Mouse (Mus musculus): ENCODE measurements at regions not wholly inside any gene's neighbourhood (a gene's known extent, or its start where the extent isn't known, plus 50 kb on each side); places are given as distances from the start of the nearest gene placed in this dataset.

DNA sequence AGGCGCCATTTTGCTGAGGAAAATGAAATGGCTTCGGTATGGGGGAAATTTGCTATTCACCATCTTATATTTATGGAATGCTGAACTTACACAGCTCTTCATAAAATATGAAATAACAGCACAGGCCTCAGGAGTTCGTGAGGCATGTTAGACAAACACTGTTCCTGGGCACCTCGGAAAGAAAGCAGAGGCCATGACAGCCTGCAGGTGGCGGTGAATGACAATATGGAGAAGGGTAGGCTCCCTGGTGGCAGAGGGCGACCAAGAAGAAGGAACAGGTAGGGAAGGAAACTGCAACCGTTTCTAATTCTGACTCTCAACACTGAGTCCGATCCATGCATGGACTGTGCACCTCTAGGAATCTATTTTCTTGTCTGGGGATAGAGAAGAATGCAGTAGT lies 553.6 kb upstream of the Tmpo start:
- Histone ChIP-seq H3K4me2 (no peak overlapping the region), H3K36me3 (no peaks in the 10 kb centered on the region), H3K9me3 (replicated peaks) (no peaks in the 10 kb centered on the region; the same call in 1 of the 2 replicates), H3K27me3 (replicated peaks) (no peaks in the 10 kb centered on the region), H3K9ac (no peak overlapping the region), H3K27ac (no peak overlapping the region), H3K4me3 (no peak overlapping the region), H3K4me1 (no peaks in the 10 kb centered on the region)
- no peak for ATAC-seq
- whole genome bisulfite sequencing (ENCODE audit: insufficient replicate concordance): 67% methylated on average over 8 of the region's 8 CpGs

DNA sequence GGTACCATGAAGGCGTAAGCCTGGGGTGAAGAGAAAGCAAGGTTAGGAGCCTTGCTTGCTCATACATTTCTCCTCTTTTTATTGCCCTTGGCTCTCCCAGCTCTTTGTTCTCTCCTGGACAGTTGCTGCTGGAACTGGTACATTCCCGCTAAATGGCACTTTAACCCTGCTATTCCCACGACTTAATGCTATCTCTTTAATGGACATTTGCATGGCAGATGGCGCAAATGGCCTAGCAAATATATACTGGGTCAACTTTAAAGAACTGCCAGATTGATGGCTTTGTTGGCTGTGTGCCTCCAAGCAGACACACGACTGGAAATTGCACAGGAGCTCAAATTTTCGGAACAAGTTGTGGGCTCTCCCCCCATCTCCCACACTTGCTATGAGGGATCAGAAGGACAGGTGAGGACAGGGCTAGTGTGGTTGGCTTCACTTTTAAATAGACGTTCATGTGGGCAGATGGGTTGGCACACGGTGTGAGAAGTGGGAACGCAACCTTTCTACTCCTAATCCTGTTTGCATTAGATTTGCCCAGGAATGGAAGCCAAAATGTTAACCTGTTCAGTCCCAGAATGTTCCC lies 551.0 kb upstream of the Tmpo start:
- H3K9ac ChIP-seq: no peak overlapping the region
- ATAC-seq: no peak
- no peak overlapping the region for H3K4me3 ChIP-seq
- no peak overlapping the region for H3K4me2 ChIP-seq
- no peaks in the 10 kb centered on the region for H3K27me3 ChIP-seq (replicated peaks)
- H3K4me1 ChIP-seq: no peaks in the 10 kb centered on the region
- no peaks in the 10 kb centered on the region for H3K36me3 ChIP-seq
- 61% methylated on average over 9 of the region's 9 CpGs for WGBS (ENCODE audit: insufficient replicate concordance)
- no peak overlapping the region for H3K27ac ChIP-seq
- H3K9me3 ChIP-seq (replicated peaks): no peaks in the 10 kb centered on the region; the same call in 1 of the 2 replicates

DNA sequence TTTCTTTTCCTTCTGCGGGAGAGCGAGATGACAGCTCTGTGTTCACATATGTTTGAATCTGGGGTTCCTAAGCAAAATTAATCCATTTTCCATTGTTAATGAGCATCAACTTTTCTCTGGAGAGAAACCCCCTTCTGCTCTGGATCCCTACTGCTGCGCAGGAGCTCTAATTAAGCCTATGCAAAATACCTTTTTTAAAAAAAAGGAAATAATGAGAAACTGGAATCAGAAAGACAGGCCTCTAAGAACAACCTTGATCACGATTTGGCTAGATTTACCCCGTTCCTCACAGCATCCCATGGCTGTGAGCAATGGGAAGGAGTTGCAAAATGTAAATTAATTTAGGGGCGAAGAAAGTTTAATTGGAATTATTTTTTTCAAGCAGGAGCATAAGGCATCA lies 548.9 kb upstream of the Tmpo start:
- Histone ChIP-seq H3K36me3 (no peaks in the 10 kb centered on the region), H3K9ac (no peak overlapping the region), H3K4me1 (no peaks in the 10 kb centered on the region), H3K27me3 (replicated peaks) (no peaks in the 10 kb centered on the region), H3K9me3 (replicated peaks) (no peaks in the 10 kb centered on the region; the same call in 1 of the 2 replicates), H3K4me2 (no peak overlapping the region), H3K4me3 (no peak overlapping the region), H3K27ac (no peak overlapping the region)
- WGBS (ENCODE audit: insufficient replicate concordance): 78% methylated on average over 6 of the region's 6 CpGs
- no peak for ATAC-seq

DNA sequence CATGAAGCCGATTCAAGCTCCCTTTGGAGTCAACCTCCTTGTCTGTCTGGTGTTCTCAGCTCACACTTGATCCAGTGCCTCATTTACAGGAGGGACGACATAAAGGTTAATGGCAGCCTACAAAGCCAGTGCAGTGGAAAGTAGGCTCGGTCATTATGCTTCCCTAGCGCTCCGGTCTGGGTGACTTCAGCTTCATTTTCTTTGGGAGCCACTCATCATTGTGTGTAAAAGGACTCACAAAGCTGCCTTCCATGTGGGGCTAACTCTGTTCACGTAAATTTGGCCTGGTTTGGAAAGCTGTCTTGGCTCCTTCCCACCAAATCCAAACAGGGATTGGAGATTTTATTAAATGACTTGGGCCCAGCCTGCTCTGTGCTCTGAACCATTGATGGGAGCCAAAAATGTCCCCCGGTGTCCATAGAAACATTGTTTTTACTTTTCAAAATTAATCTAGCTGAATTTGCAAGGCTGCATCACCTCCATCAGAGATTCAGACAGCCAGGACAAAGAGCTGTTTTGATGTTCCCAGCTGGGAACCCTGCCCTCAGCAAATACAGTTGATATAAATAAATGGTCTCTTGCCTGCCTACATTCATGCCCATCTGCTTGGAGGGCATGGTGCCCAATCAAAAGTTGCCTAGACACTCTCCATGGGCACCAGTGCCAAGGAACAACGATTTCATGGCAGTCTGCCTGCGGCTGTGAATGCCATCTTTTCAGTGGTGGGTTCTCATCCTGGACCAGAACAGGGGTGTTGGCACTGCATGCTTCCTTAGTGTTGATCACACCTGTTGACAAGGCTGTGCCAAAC lies 538.7 kb upstream of the Tmpo start:
- no peaks in the 10 kb centered on the region for H3K36me3 ChIP-seq
- H3K9ac ChIP-seq: no peak overlapping the region
- ATAC-seq: no peak
- 0 out of 2 replicates have a peak, but pooled peaks cover 3% of the 10 kb centered on the region for H3K9me3 ChIP-seq (replicated peaks)
- no peaks in the 10 kb centered on the region for H3K4me1 ChIP-seq
- H3K27me3 ChIP-seq (replicated peaks): no peaks in the 10 kb centered on the region
- no peak overlapping the region for H3K4me2 ChIP-seq
- no peak overlapping the region for H3K4me3 ChIP-seq
- 76% methylated on average over 9 of the region's 9 CpGs for WGBS (ENCODE audit: insufficient replicate concordance)
- no peak overlapping the region for H3K27ac ChIP-seq

DNA sequence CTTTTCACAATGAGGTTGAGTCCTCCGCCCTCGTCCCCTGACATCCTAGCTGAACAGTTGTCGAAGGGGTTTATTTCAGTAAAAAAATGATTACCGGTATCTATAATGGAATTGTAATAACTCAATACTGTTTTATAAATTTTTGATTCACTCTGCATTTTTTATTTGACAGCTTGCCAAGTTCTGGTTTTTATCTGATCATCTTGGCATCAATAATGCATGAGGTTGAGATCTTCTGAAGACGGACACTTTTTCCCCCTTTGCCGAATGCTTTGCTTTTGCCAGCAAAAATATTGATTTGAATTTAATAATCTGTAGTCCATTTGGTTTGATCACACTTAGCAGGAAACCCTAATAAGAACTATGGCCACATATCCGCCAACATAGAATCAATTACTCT lies 535.5 kb upstream of the Tmpo start:
- H3K27me3 ChIP-seq (replicated peaks): no peaks in the 10 kb centered on the region
- 0 out of 2 replicates have a peak, but pooled peaks cover 3% of the 10 kb centered on the region for H3K9me3 ChIP-seq (replicated peaks)
- no peak for ATAC-seq
- no peak overlapping the region for H3K4me2 ChIP-seq
- H3K36me3 ChIP-seq: no peaks in the 10 kb centered on the region
- 71% methylated on average over 7 of the region's 7 CpGs for WGBS (ENCODE audit: insufficient replicate concordance)
- H3K9ac ChIP-seq: no peak overlapping the region
- H3K4me1 ChIP-seq: no peaks in the 10 kb centered on the region
- H3K27ac ChIP-seq: no peak overlapping the region
- H3K4me3 ChIP-seq: no peak overlapping the region

DNA sequence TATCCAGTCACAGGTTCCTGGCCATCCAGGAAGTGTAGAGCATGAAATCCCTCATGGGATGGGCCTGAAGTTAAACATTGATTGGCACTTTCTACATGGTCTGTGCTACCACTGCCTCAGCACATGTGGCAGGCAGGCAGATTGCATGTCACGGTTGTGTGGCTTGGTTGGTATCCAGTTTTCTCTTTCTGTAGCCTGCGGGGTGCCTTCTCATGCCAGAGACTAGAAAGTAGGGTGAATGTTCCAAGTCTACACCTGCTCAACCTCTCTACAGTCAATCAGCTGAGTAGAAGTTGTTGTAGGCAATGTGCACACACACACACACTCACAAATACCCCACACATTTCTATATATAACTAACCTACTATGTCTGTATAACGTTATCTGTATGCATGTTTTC lies 533.5 kb upstream of the Tmpo start:
- 67% methylated on average over 3 of the region's 3 CpGs for WGBS (ENCODE audit: insufficient replicate concordance)
- no peaks in the 10 kb centered on the region for H3K36me3 ChIP-seq
- no peaks in the 10 kb centered on the region for H3K9me3 ChIP-seq (replicated peaks)
- no peak overlapping the region for H3K4me2 ChIP-seq
- no peak overlapping the region for H3K9ac ChIP-seq
- H3K4me1 ChIP-seq: no peaks in the 10 kb centered on the region
- ATAC-seq: no peak
- no peak overlapping the region for H3K4me3 ChIP-seq
- no peaks in the 10 kb centered on the region for H3K27me3 ChIP-seq (replicated peaks)
- H3K27ac ChIP-seq: no peak overlapping the region

DNA sequence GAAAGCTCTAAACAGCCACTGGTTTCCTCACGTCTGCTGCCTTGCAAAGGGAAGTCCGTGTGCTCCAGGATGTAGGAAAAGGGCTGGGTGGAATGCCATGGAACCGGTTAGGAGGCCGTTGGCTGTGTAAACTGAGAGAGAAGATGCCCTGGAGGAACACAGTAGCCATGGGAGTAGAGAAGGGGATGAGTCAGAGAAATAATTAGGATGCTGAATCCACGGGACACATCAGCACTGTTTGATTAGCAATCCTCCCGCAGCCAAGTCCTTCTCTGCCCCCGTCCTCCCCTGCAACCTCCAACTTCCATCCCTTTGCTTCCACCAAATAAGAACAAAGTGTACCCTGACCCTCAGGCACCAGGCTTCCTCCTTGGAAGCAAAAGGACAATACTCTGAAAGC lies 532.4 kb upstream of the Tmpo start:
- WGBS (ENCODE audit: insufficient replicate concordance): 32% methylated on average over 7 of the region's 7 CpGs
- Histone ChIP-seq H3K9me3 (replicated peaks) (no peaks in the 10 kb centered on the region), H3K4me3 (no peak overlapping the region), H3K27me3 (replicated peaks) (no peaks in the 10 kb centered on the region), H3K4me1 (no peaks in the 10 kb centered on the region), H3K9ac (no peak overlapping the region), H3K36me3 (no peaks in the 10 kb centered on the region), H3K4me2 (no peak overlapping the region), H3K27ac (no peak overlapping the region)
- ATAC-seq: no peak

DNA sequence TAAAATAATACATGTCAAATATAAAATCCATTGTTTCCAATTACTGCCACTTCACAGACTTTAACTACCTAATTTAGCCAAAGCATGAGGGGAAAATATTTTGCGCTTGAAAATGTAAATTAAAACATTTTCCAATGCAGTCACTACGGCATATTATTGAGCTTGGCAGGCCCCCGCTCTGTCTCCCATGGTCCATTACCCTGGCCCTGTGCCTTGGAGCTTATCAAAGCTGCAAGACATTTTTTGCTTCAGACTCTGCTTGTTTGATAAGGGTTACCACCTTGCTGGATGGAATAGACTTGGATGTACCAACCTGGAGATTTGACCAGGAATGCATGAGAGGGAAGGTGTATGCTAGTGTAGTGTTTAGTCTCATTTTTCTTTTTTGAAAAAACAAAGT lies 525.7 kb upstream of the Tmpo start:
- Histone ChIP-seq H3K9ac (no peak overlapping the region), H3K4me2 (no peak overlapping the region), H3K9me3 (replicated peaks) (no peaks in the 10 kb centered on the region), H3K4me1 (no peaks in the 10 kb centered on the region), H3K27ac (no peak overlapping the region), H3K4me3 (no peak overlapping the region), H3K36me3 (no peaks in the 10 kb centered on the region), H3K27me3 (replicated peaks) (no peaks in the 10 kb centered on the region)
- ATAC-seq: no peak
- 87% methylated on average over 3 of the region's 3 CpGs for WGBS (ENCODE audit: insufficient replicate concordance)

DNA sequence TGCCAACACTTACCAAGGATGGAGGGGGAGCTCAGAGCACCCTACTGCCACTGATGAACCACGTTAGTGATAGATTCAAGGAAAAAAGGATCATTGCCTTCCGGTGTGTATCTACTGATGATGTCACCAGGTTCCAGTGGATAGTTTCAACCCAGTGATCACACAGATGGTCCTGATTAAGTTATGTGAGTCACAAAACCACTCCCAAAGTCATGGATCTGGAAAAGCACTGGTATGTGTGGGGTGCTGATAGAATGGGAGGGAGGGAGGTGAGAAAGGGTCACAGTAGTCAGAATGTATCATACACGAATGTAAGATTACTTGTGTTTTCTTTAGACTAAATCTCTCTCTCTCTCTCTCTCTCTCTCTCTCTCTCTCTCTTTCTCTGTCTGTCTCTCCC lies 523.6 kb upstream of the Tmpo start:
- H3K4me1 ChIP-seq: no peaks in the 10 kb centered on the region
- no peak overlapping the region for H3K27ac ChIP-seq
- H3K9me3 ChIP-seq (replicated peaks): no peaks in the 10 kb centered on the region
- no peak overlapping the region for H3K9ac ChIP-seq
- no peak overlapping the region for H3K4me2 ChIP-seq
- H3K36me3 ChIP-seq: no peaks in the 10 kb centered on the region
- WGBS (ENCODE audit: insufficient replicate concordance): 56% methylated on average over 3 of the region's 3 CpGs
- no peak for ATAC-seq
- no peaks in the 10 kb centered on the region for H3K27me3 ChIP-seq (replicated peaks)
- no peak overlapping the region for H3K4me3 ChIP-seq

DNA sequence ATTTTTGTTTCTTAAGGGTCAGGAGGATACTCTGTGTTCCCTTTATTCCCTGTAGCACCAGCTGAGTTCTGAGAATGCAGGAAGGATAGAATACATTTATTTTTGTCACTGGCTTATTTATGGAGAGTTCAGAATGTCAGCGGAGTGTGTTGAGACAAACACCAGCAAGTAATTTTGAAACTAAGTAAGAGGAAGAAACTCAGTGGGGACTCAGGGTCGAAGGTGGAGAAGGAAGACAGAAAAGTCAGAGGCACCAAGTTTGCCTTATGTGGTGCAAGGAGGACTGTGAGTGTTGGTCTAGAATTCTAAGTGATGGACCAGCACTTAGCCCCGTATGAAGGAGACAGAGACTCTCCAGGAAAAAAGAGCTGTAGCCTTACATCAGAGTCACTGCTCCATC lies 520.7 kb upstream of the Tmpo start:
- no peak overlapping the region for H3K9ac ChIP-seq
- H3K4me2 ChIP-seq: no peak overlapping the region
- WGBS (ENCODE audit: insufficient replicate concordance): 58% methylated on average over 3 of the region's 3 CpGs
- no peaks in the 10 kb centered on the region; the same call in 1 of the 2 replicates for H3K9me3 ChIP-seq (replicated peaks)
- ATAC-seq: no peak
- H3K4me3 ChIP-seq: no peak overlapping the region
- H3K27ac ChIP-seq: no peak overlapping the region
- no peaks in the 10 kb centered on the region for H3K36me3 ChIP-seq
- no peaks in the 10 kb centered on the region for H3K4me1 ChIP-seq
- H3K27me3 ChIP-seq (replicated peaks): no peaks in the 10 kb centered on the region

DNA sequence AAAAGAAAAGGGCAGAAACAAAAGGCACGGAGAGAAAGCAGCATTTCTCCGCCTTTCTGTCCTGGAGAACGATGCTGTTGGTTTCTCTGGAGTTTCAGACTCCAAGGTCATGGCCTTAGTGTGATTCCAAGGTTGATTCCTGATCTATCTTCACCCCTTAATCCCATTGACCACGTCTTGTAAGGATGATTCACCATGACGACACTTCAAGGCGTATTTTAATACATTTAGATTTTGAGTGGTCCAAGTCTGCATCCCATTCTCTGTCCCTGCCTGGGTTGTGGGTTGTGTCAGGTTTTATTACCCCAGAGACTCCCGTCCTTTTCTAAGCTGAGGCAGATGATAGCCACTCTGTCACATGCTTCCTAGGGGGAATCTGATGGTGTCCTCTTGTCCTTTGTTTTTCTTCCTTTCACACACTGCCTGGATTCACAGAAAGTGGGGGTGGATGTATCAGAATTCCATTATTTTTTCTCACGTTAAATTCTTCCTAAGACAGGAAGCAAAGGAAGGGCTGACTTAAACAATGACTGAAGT lies 505.0 kb upstream of the Tmpo start:
- H3K4me2 ChIP-seq: no peak overlapping the region
- H3K4me3 ChIP-seq: no peak overlapping the region
- no peak for ATAC-seq
- no peaks in the 10 kb centered on the region for H3K9me3 ChIP-seq (replicated peaks)
- H3K27me3 ChIP-seq (replicated peaks): no peaks in the 10 kb centered on the region
- WGBS (ENCODE audit: insufficient replicate concordance): 66% methylated on average over 8 of the region's 8 CpGs
- no peaks in the 10 kb centered on the region for H3K36me3 ChIP-seq
- no peak overlapping the region for H3K27ac ChIP-seq
- H3K9ac ChIP-seq: no peak overlapping the region
- no peaks in the 10 kb centered on the region for H3K4me1 ChIP-seq

DNA sequence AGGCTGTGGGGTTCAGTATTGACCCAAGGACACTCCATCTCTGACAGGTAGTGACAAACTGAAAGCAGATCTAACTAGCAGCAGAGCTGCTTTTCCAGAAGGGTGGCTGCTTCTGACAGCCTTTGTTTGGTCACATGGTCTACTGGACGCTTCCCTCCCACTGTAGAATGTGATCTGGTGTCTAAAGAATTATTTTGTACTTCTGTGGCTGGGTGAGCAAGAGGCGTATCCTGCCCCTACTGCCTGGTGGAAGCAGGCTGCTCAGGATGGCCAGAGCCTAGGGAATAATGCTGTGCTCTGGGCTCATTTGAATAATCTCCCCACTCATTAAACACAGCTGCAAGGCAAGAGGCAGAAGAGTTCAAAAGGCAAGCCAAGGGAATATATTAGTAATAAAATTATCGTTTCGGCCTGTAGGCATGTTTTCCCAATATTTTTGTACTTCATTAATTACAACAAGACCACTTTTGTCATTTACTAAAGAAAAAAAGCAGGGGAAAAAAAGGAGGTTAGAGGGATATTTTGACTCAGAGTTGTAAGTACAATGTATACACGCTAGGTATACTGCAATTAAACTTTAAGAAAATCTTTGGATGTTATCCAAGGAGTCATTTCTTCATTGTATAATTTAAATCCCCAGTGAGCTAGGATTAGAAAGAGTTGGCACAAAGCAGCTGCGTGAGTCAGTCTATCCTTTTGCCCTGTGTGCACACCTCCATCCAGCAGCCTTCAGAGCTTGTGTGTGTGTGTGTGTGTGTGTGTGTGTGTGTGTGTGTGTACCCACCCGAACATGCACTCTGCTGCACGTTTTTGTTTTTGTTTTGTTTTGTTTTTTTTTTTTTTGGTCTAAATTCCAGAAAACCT lies 504.3 kb upstream of the Tmpo start:
- Histone ChIP-seq H3K9ac (no peak overlapping the region), H3K9me3 (replicated peaks) (no peaks in the 10 kb centered on the region), H3K4me3 (no peak overlapping the region), H3K27me3 (replicated peaks) (no peaks in the 10 kb centered on the region), H3K36me3 (no peaks in the 10 kb centered on the region), H3K4me1 (no peaks in the 10 kb centered on the region), H3K27ac (no peak overlapping the region), H3K4me2 (no peak overlapping the region)
- ATAC-seq: no peak
- 58% methylated on average over 8 of the region's 8 CpGs for WGBS (ENCODE audit: insufficient replicate concordance)

Measured in liver, embryonic 12.5 days (tissue).